Mouse (Mus musculus) liver, postnatal 0 days (tissue): ENCODE results near the gene Fbxl5.

Source experiments
- CTCF ChIP-seq: sonication (generic); IDR thresholded peaks from 2 replicates; pipeline ENCODE4 v1.5.1; 2016; ENCODE audit warnings: antibody characterized with exemption, low read depth
- EP300 ChIP-seq: IDR thresholded peaks from 2 replicates; pipeline ENCODE4 v1.6.1; 2016; ENCODE audit warnings: antibody characterized with exemption, low read depth, mild to moderate bottlenecking

DNA sequence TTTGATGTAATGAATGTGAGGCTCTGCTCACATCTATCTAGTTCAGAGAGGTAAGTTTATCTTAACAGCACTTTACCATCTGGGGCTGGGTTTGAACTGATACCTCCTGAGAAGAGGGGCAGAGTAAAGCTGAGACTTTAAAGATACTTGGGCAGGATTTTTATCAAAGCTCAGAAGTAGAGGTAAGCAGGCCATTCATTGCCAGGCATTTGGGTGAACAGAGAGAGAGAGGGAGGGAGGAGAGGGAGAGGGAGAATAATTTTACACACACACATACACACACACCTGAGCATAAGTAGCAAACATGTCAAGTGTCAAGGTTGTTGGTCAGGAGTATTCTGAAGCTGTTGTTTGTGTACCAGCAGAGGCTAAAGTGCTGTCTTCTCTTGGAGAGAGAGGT, 46.8 kb upstream of the Fbxl5 start, which contains the start of gene Cd38:
- TF ChIP-seq CTCF (no peak), EP300 (no peak)
